Mouse (Mus musculus) spleen, adult 2 months (tissue): ENCODE measurements around the gene Itpripl2.

Source experiments
- CTCF ChIP-seq: fragments of 200-500 bp; IDR thresholded peaks from 2 replicates; pipeline ENCODE4 v1.5.1; 2011; ENCODE audit warnings: mild to moderate bottlenecking, inconsistent platforms; ENCODE audit not compliant: insufficient read depth, insufficient read length, insufficient replicate concordance; ENCODE audit errors: extremely low read depth
- POLR2A ChIP-seq: fragments of 200-500 bp; IDR thresholded peaks from 2 replicates; pipeline ENCODE4 v1.6.1; 2011; ENCODE audit warnings: low read depth, low read length, inconsistent platforms

- TF ChIP-seq CTCF = no peak
- TF ChIP-seq POLR2A = no peak
These were observed 1.8 kb downstream of the Itpripl2 start for GRCm38 (mm10) chr7:118489706-118490665.
